Mouse (Mus musculus): ENCODE measurements around the gene Pdk4. TPM values are rescaled to one million over a fixed set of nuclear protein-coding genes. Genes with fewer than 3 reads are reported as not detected.

Gene Pdk4
- total and polyA plus RNA-seq, 3 experiments, result not detected

- no peaks in the 10 kb centered on the region for H3K4me1 ChIP-seq (ENCODE audit: control insufficient read depth in 1 of 2, insufficient read depth in 2 of 2, low read length in 2 of 2)
- no peak for TF ChIP-seq TAL1 (IDR thresholded peaks at IDR 0.05; ENCODE audit: low read length)
- no peak for TF ChIP-seq ZNF384 (IDR thresholded peaks at IDR 0.05; ENCODE audit: low read depth, low read length)
- TF ChIP-seq SMC3 (IDR thresholded peaks at IDR 0.05; ENCODE audit: low read depth, low read length), result no peak
- TF ChIP-seq MEF2A (IDR thresholded peaks at IDR 0.05; ENCODE audit: extremely low read depth, insufficient replicate concordance, low read depth, low read length, poor library complexity, severe bottlenecking), result no peak
- no peak for TF ChIP-seq ELF1 (IDR thresholded peaks at IDR 0.05; ENCODE audit: low read depth, low read length)
- TF ChIP-seq TCF12 (IDR thresholded peaks at IDR 0.05; ENCODE audit: low read depth, low read length), result no peak
- no peak for TF ChIP-seq MAX (IDR thresholded peaks at IDR 0.05; ENCODE audit: low read length)
- no peak for TF ChIP-seq CHD2 (IDR thresholded peaks at IDR 0.05; ENCODE audit: low read length)
- no peak for TF ChIP-seq MAZ (IDR thresholded peaks at IDR 0.05; ENCODE audit: low read depth, low read length)
- no peak for TF ChIP-seq ETS1 (IDR thresholded peaks at IDR 0.05; ENCODE audit: low read depth, low read length)
- TF ChIP-seq KAT2A (conservative IDR thresholded peaks at IDR 0.05; ENCODE audit: low read depth, low read length), result no peak
- TF ChIP-seq EP300 (IDR thresholded peaks at IDR 0.05; ENCODE audit: low read depth in 1 of 2, low read length in 2 of 2), result no peak
- no peak for TF ChIP-seq MYB (IDR thresholded peaks at IDR 0.05; ENCODE audit: low read depth, low read length)
- TF ChIP-seq POLR2AphosphoS2 (IDR thresholded peaks at IDR 0.05; ENCODE audit: low read length), result no peak
- TF ChIP-seq NELFE (IDR thresholded peaks at IDR 0.05; ENCODE audit: low read depth, low read length), result no peak
- no peaks in the 10 kb centered on the region for H3K36me3 ChIP-seq (ENCODE audit: control insufficient read depth in 1 of 2, insufficient read depth in 2 of 2, low read length in 2 of 2)
- H3K79me2 ChIP-seq (ENCODE audit: control insufficient read depth, insufficient read depth, low read length, poor library complexity), result no peaks in the 10 kb centered on the region
- peaks cover 0 to 3% of the 10 kb centered on the region in 2 experiments; a peak in 3 of 4 replicates for H3K27me3 ChIP-seq (ENCODE audit: control insufficient read depth in 1 of 2, insufficient read depth in 2 of 2, low read length in 2 of 2)
- no peak overlapping the region for H3K4me3 ChIP-seq (ENCODE audit: control insufficient read depth in 1 of 2, insufficient read depth in 1 of 2, low read depth in 2 of 2, low read length in 2 of 2)
- DNase-seq (ENCODE audit: low read depth, low spot score), result no peak
- no peak overlapping the region for H3K9ac ChIP-seq (ENCODE audit: control insufficient read depth, low read depth, low read length, poor library complexity, severe bottlenecking)
- H3K27ac ChIP-seq (ENCODE audit: control insufficient read depth, low read depth, low read length), result no peak overlapping the region
- no peaks in the 10 kb centered on the region for H3K9me3 ChIP-seq (replicated peaks; ENCODE audit: insufficient read depth, low read length)
These were observed 23.4 kb downstream of the Pdk4 start for GRCm38 (mm10) chr6:5472692-5473091.

GRCm38 (mm10) chr6:5470480-5471318 lies 25.4 kb downstream of the Pdk4 start:
- H3K4me1 ChIP-seq (ENCODE audit: control insufficient read depth in 1 of 2, insufficient read depth in 2 of 2, low read length in 2 of 2), result no peaks in the 10 kb centered on the region
- H3K4me3 ChIP-seq (ENCODE audit: control insufficient read depth in 1 of 2, insufficient read depth in 1 of 2, low read depth in 2 of 2, low read length in 2 of 2), result no peak overlapping the region
- TF ChIP-seq NELFE (IDR thresholded peaks at IDR 0.05; ENCODE audit: low read depth, low read length) (no peak), MYB (IDR thresholded peaks at IDR 0.05; ENCODE audit: low read depth, low read length) (no peak), GABPA (IDR thresholded peaks at IDR 0.05; ENCODE audit: low read depth, low read length) (no peak), CTCF (IDR thresholded peaks at IDR 0.05 in 2 of 3, conservative IDR thresholded peaks at IDR 0.05 in 1 of 3; ENCODE audit: control insufficient read depth in 1 of 3, insufficient read depth in 1 of 3, low read depth in 2 of 3, low read length in 3 of 3, poor library complexity in 1 of 3, severe bottlenecking in 1 of 3) (no peak), POLR2A (IDR thresholded peaks at IDR 0.05; ENCODE audit: control insufficient read depth in 1 of 2, insufficient read depth in 1 of 2, low read depth in 1 of 2, low read length in 2 of 2, poor library complexity in 1 of 2) (no peak), ZC3H11A (IDR thresholded peaks at IDR 0.05; ENCODE audit: low read depth, low read length) (no peak), USF1 (IDR thresholded peaks at IDR 0.05; ENCODE audit: low read depth, low read length) (no peak), GATA1 (IDR thresholded peaks at IDR 0.05; ENCODE audit: low read depth, low read length) (no peak), MEF2A (IDR thresholded peaks at IDR 0.05; ENCODE audit: extremely low read depth, insufficient replicate concordance, low read depth, low read length, poor library complexity, severe bottlenecking) (no peak), MAZ (IDR thresholded peaks at IDR 0.05; ENCODE audit: low read depth, low read length) (no peak), MAFK (IDR thresholded peaks at IDR 0.05; ENCODE audit: borderline replicate concordance, low read depth, low read length) (no peak), BHLHE40 (IDR thresholded peaks at IDR 0.05; ENCODE audit: borderline replicate concordance, low read depth, low read length) (no peak), CHD2 (IDR thresholded peaks at IDR 0.05; ENCODE audit: low read length) (no peak)
- H3K9ac ChIP-seq (ENCODE audit: control insufficient read depth, low read depth, low read length, poor library complexity, severe bottlenecking), result no peak overlapping the region
- H3K27ac ChIP-seq (ENCODE audit: control insufficient read depth, low read depth, low read length), result no peak overlapping the region
- no peak for DNase-seq (ENCODE audit: low read depth, low spot score)
- H3K36me3 ChIP-seq (ENCODE audit: control insufficient read depth in 1 of 2, insufficient read depth in 2 of 2, low read length in 2 of 2), result no peaks in the 10 kb centered on the region
- no peaks in the 10 kb centered on the region for H3K9me3 ChIP-seq (replicated peaks; ENCODE audit: insufficient read depth, low read length)
- no peaks in the 10 kb centered on the region for H3K79me2 ChIP-seq (ENCODE audit: control insufficient read depth, insufficient read depth, low read length, poor library complexity)
- H3K27me3 ChIP-seq (ENCODE audit: control insufficient read depth in 1 of 2, insufficient read depth in 2 of 2, low read length in 2 of 2), result peaks cover 0 to 3% of the 10 kb centered on the region in 2 experiments; a peak in 3 of 4 replicates

All from MEL (cell line).